Mouse (Mus musculus): Measurements from ENCODE around the gene Ripor3. TPM values are rescaled to one million over a fixed set of nuclear protein-coding genes. Genes with fewer than 3 reads are reported as not detected.

The Ripor3 gene
- polyA plus RNA-seq, 1 experiment from 2014 or later, result 2.6 TPM

DNA sequence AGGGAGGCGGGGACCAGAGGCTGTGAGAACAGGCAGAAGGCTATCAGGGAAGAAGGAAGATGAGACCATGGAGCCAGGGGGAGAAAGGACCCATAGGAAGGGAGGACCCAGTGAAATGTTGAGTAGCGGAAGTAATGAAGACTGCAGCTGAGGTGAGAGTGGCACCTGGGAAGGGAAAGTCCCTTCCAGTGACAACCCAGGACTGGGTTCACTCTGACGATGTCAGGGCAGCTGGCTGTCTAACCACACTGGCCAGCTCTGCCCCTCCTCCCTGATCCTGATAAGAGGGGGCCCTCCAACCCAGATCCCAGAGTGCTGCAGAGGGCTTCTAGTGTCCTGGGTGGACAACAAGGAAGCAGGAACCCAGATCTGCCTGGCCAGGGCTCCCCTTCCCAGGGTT, 12.9 kb downstream of the Ripor3 start:
- Histone ChIP-seq H3K9me3 (ENCODE audit: low read length) (peaks cover 5% of the 10 kb centered on the region; the same call in 1 of the 2 replicates), H3K4me2 (replicated peaks; ENCODE audit: low read depth, low read length) (no peak overlapping the region), H3K4me3 (ENCODE audit: low read length) (no peak overlapping the region), H3K27ac (ENCODE audit: low read length) (no peak overlapping the region), H3K27me3 (ENCODE audit: insufficient read depth, low read length) (0 out of 2 replicates have a peak, but pooled peaks cover 2% of the 10 kb centered on the region), H3K36me3 (ENCODE audit: insufficient read depth, low read length) (no peaks in the 10 kb centered on the region), H3K4me1 (ENCODE audit: insufficient read depth, low read length) (no peaks in the 10 kb centered on the region), H3K9ac (replicated peaks; ENCODE audit: low read length) (no peak overlapping the region)
- WGBS, result 69% methylated on average over 3 of the region's 3 CpGs
- ATAC-seq (ENCODE audit: low FRiP score, low TSS enrichment), result no peak

GRCm38 (mm10) chr2:167996672-167997215, 13.7 kb downstream of the Ripor3 start:
- Histone ChIP-seq H3K27me3 (ENCODE audit: insufficient read depth, low read length) (0 out of 2 replicates have a peak, but pooled peaks cover 2% of the 10 kb centered on the region), H3K9ac (replicated peaks; ENCODE audit: low read length) (no peak overlapping the region), H3K27ac (ENCODE audit: low read length) (no peak overlapping the region), H3K36me3 (ENCODE audit: insufficient read depth, low read length) (no peaks in the 10 kb centered on the region), H3K4me2 (replicated peaks; ENCODE audit: low read depth, low read length) (no peak overlapping the region), H3K9me3 (ENCODE audit: low read length) (peaks cover 5% of the 10 kb centered on the region; the same call in 1 of the 2 replicates), H3K4me1 (ENCODE audit: insufficient read depth, low read length) (no peaks in the 10 kb centered on the region), H3K4me3 (ENCODE audit: low read length) (no peak overlapping the region)
- 47% methylated on average over 8 of the region's 8 CpGs for WGBS
- no peak for ATAC-seq (ENCODE audit: low FRiP score, low TSS enrichment)

GRCm38 (mm10) chr2:167995870-167996635, 14.4 kb downstream of the Ripor3 start:
- no peak overlapping the region for H3K9ac ChIP-seq (replicated peaks; ENCODE audit: low read length)
- no peak for ATAC-seq (ENCODE audit: low FRiP score, low TSS enrichment)
- WGBS, result 59% methylated on average over 19 of the region's 19 CpGs
- no peaks in the 10 kb centered on the region for H3K36me3 ChIP-seq (ENCODE audit: insufficient read depth, low read length)
- 0 out of 2 replicates have a peak, but pooled peaks cover 2% of the 10 kb centered on the region for H3K27me3 ChIP-seq (ENCODE audit: insufficient read depth, low read length)
- peaks cover 5% of the 10 kb centered on the region; the same call in 1 of the 2 replicates for H3K9me3 ChIP-seq (ENCODE audit: low read length)
- H3K4me3 ChIP-seq (ENCODE audit: low read length), result no peak overlapping the region
- H3K4me2 ChIP-seq (replicated peaks; ENCODE audit: low read depth, low read length), result no peak overlapping the region
- H3K27ac ChIP-seq (ENCODE audit: low read length), result no peak overlapping the region
- H3K4me1 ChIP-seq (ENCODE audit: insufficient read depth, low read length), result no peaks in the 10 kb centered on the region

GRCm38 (mm10) chr2:167993260-167993659, 17.2 kb downstream of the Ripor3 start:
- H3K27me3 ChIP-seq (ENCODE audit: insufficient read depth, low read length), result 0 out of 2 replicates have a peak, but pooled peaks cover 2% of the 10 kb centered on the region
- WGBS, result 59% methylated on average over 13 of the region's 13 CpGs
- no peaks in the 10 kb centered on the region for H3K9me3 ChIP-seq (ENCODE audit: low read length)
- no peak overlapping the region for H3K27ac ChIP-seq (ENCODE audit: low read length)
- H3K4me1 ChIP-seq (ENCODE audit: insufficient read depth, low read length), result peaks cover 8% of the 10 kb centered on the region; the same call in 1 of the 2 replicates
- H3K36me3 ChIP-seq (ENCODE audit: insufficient read depth, low read length), result no peaks in the 10 kb centered on the region
- no peak overlapping the region for H3K4me2 ChIP-seq (replicated peaks; ENCODE audit: low read depth, low read length)
- H3K4me3 ChIP-seq (ENCODE audit: low read length), result no peak overlapping the region
- H3K9ac ChIP-seq (replicated peaks; ENCODE audit: low read length), result no peak overlapping the region
- no peak for ATAC-seq (ENCODE audit: low FRiP score, low TSS enrichment)

DNA sequence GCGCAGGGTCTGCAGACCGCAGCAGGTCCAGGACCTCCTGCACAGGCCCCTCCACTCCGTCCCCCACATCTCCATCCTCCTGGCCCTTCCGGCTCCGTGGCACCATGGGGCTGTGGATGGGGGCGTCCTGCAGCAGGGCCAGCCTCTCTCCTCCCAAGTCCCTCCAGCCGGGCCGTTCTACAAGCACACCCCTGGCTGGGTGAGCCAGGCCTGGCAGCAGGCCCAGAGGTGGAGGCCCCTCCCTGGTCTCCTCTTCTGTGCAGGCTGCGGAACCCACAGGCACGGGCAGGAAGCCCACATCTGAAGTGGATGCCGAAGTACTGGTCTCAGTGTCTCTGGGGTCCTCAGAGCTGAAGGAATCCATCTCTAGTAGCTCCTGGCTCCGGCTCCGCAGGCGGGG, 21.1 kb downstream of the Ripor3 start:
- Histone ChIP-seq H3K9me3 (ENCODE audit: low read length) (no peaks in the 10 kb centered on the region), H3K27me3 (ENCODE audit: insufficient read depth, low read length) (no peaks in the 10 kb centered on the region), H3K9ac (replicated peaks; ENCODE audit: low read length) (no peak overlapping the region), H3K4me1 (ENCODE audit: insufficient read depth, low read length) (peaks cover 13% of the 10 kb centered on the region), H3K4me2 (replicated peaks; ENCODE audit: low read depth, low read length) (no peak overlapping the region), H3K36me3 (ENCODE audit: insufficient read depth, low read length) (no peaks in the 10 kb centered on the region), H3K4me3 (ENCODE audit: low read length) (no peak overlapping the region), H3K27ac (ENCODE audit: low read length) (no peak overlapping the region)
- WGBS, result 62% methylated on average over 14 of the region's 14 CpGs
- ATAC-seq (ENCODE audit: low FRiP score, low TSS enrichment), result no peak

DNA sequence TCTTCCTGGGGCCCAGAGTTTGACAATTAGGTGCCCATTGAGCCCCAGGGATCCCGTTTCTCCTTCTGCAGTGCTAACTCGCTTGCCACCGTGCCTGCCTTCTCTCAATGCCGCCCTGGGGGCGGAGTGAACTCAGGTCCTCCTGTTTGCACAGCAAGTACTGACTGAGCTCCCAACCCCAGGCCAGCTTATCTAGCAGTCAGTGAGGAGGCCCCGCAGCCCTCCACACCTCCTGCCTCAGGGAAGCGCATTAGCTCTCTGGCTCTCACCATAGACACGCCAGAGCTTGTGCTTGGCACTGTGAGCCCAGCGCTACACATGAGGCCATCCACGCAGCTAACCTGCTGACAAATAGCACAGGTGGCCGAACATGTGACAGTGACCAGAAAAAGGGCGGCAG, 22.8 kb downstream of the Ripor3 start:
- Histone ChIP-seq H3K27ac (ENCODE audit: low read length) (no peak overlapping the region), H3K9me3 (ENCODE audit: low read length) (no peaks in the 10 kb centered on the region), H3K9ac (replicated peaks; ENCODE audit: low read length) (no peak overlapping the region), H3K4me1 (ENCODE audit: insufficient read depth, low read length) (peaks cover 13% of the 10 kb centered on the region), H3K27me3 (ENCODE audit: insufficient read depth, low read length) (no peaks in the 10 kb centered on the region), H3K4me3 (ENCODE audit: low read length) (no peak overlapping the region), H3K4me2 (replicated peaks; ENCODE audit: low read depth, low read length) (no peak overlapping the region), H3K36me3 (ENCODE audit: insufficient read depth, low read length) (no peaks in the 10 kb centered on the region)
- 65% methylated on average over 12 of the region's 12 CpGs for WGBS
- no peak for ATAC-seq (ENCODE audit: low FRiP score, low TSS enrichment)

DNA sequence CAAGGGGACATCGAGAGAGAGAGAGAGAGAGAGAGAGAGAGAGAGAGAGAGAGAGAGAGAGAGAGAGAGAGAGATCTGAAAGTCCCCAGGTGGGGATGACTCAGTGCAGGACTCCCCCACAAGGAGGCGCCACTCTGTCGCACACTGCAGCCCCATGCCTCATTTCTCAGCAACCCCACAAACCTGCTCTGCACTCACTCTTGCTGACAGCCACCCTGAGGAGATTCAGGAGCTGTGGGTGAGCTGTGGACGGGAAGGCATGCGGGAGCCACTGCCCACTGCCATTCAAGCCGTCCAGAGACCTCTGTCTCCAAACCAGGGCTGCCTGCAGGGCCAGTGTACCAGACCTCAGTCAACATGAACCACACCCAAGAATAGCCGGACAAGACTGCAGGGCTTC, 23.7 kb downstream of the Ripor3 start:
- WGBS, result 15% methylated on average over 7 of the region's 7 CpGs
- no peak overlapping the region for H3K27ac ChIP-seq (ENCODE audit: low read length)
- H3K9ac ChIP-seq (replicated peaks; ENCODE audit: low read length), result no peak overlapping the region
- H3K27me3 ChIP-seq (ENCODE audit: insufficient read depth, low read length), result no peaks in the 10 kb centered on the region
- H3K9me3 ChIP-seq (ENCODE audit: low read length), result no peaks in the 10 kb centered on the region
- no peak for ATAC-seq (ENCODE audit: low FRiP score, low TSS enrichment)
- H3K4me1 ChIP-seq (ENCODE audit: insufficient read depth, low read length), result peaks cover 13% of the 10 kb centered on the region
- no peak overlapping the region for H3K4me3 ChIP-seq (ENCODE audit: low read length)
- H3K4me2 ChIP-seq (replicated peaks; ENCODE audit: low read depth, low read length), result no peak overlapping the region
- no peaks in the 10 kb centered on the region for H3K36me3 ChIP-seq (ENCODE audit: insufficient read depth, low read length)

GRCm38 (mm10) chr2:167984946-167985345, 25.5 kb downstream of the Ripor3 start:
- peaks cover 13% of the 10 kb centered on the region for H3K4me1 ChIP-seq (ENCODE audit: insufficient read depth, low read length)
- WGBS, result 42% methylated on average over 3 of the region's 3 CpGs
- ATAC-seq (ENCODE audit: low FRiP score, low TSS enrichment), result no peak
- H3K4me2 ChIP-seq (replicated peaks; ENCODE audit: low read depth, low read length), result no peak overlapping the region
- no peaks in the 10 kb centered on the region for H3K9me3 ChIP-seq (ENCODE audit: low read length)
- H3K36me3 ChIP-seq (ENCODE audit: insufficient read depth, low read length), result no peaks in the 10 kb centered on the region
- no peak overlapping the region for H3K27ac ChIP-seq (ENCODE audit: low read length)
- H3K4me3 ChIP-seq (ENCODE audit: low read length), result no peak overlapping the region
- no peaks in the 10 kb centered on the region for H3K27me3 ChIP-seq (ENCODE audit: insufficient read depth, low read length)
- H3K9ac ChIP-seq (replicated peaks; ENCODE audit: low read length), result no peak overlapping the region

DNA sequence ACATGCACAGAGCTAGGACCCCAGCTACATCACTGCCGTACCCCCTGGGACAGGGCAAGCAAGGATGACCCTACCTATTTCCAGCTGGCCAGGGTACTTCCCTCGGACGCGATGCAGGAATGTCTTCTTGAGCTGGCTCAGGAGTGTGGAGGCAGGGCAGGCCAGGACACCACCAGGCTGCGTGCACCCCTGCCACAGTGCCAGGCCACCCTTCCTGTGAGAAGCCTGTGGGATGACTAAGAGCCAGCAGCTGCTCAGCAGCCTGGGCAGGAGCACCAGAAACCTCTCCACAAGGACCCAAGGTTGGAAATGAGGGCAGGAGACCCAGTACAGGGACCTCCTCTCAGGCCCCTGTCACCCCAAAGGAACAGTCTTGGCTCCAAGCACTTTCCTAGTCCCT, 26.0 kb downstream of the Ripor3 start:
- ATAC-seq (ENCODE audit: low FRiP score, low TSS enrichment), result no peak
- WGBS, result 67% methylated on average over 5 of the region's 5 CpGs
- no peak overlapping the region for H3K4me2 ChIP-seq (replicated peaks; ENCODE audit: low read depth, low read length)
- H3K27ac ChIP-seq (ENCODE audit: low read length), result no peak overlapping the region
- no peaks in the 10 kb centered on the region for H3K9me3 ChIP-seq (ENCODE audit: low read length)
- H3K27me3 ChIP-seq (ENCODE audit: insufficient read depth, low read length), result no peaks in the 10 kb centered on the region
- H3K36me3 ChIP-seq (ENCODE audit: insufficient read depth, low read length), result no peaks in the 10 kb centered on the region
- peaks cover 11% of the 10 kb centered on the region for H3K4me1 ChIP-seq (ENCODE audit: insufficient read depth, low read length)
- no peak overlapping the region for H3K4me3 ChIP-seq (ENCODE audit: low read length)
- H3K9ac ChIP-seq (replicated peaks; ENCODE audit: low read length), result no peak overlapping the region

DNA sequence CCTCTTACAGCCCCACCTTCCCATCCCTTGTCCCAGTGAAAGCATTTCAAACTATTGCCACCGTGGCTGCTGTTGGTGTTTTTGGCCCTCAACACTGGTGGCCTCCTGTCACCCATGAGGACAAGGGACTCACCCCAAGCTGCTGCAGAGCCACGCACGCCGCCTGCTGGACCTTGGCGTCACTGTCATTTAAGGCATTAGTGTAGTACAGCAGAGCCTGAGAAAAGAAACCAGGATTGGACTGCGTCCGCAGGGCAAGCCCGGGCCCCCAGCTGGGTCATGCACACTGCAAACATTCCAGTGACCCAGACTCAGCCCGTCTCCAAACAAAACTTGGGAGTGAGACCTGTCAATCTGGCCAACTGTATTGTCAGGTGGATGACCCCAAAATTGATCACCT, 27.8 kb downstream of the Ripor3 start:
- peaks cover 3% of the 10 kb centered on the region; the same call in 1 of the 2 replicates for H3K36me3 ChIP-seq (ENCODE audit: insufficient read depth, low read length)
- no peak overlapping the region for H3K4me2 ChIP-seq (replicated peaks; ENCODE audit: low read depth, low read length)
- no peak overlapping the region for H3K27ac ChIP-seq (ENCODE audit: low read length)
- H3K4me3 ChIP-seq (ENCODE audit: low read length), result no peak overlapping the region
- 59% methylated on average over 9 of the region's 9 CpGs for WGBS
- H3K9ac ChIP-seq (replicated peaks; ENCODE audit: low read length), result no peak overlapping the region
- ATAC-seq (ENCODE audit: low FRiP score, low TSS enrichment), result no peak
- H3K9me3 ChIP-seq (ENCODE audit: low read length), result no peaks in the 10 kb centered on the region
- H3K4me1 ChIP-seq (ENCODE audit: insufficient read depth, low read length), result peaks cover 6% of the 10 kb centered on the region
- no peaks in the 10 kb centered on the region for H3K27me3 ChIP-seq (ENCODE audit: insufficient read depth, low read length)
